Mouse (Mus musculus) olfactory bulb, adult 2 months (tissue): Measurements from ENCODE around the gene Sgms1. TPM values are rescaled to one million over a fixed set of nuclear protein-coding genes. Genes with fewer than 3 reads are reported as not detected.

Source experiments
- H3K27ac ChIP-seq: fragments of 200-500 bp; 2 replicates; pipeline ENCODE4 v1.5.1; 2012; ENCODE audit warnings: low read depth, low read length; ENCODE audit not compliant: insufficient read depth
- H3K4me1 ChIP-seq: fragments of 200-500 bp; 2 replicates; pipeline ENCODE4 v1.6.1; 2012; ENCODE audit warnings: low read length; ENCODE audit not compliant: control insufficient read depth, insufficient read depth
- H3K4me3 ChIP-seq: fragments of 200-500 bp; 2 replicates; pipeline ENCODE4 v1.5.1; 2012; ENCODE audit warnings: mild to moderate bottlenecking, low read depth, low read length, moderate library complexity; ENCODE audit not compliant: insufficient read depth
- CTCF ChIP-seq: fragments of 200-500 bp; IDR thresholded peaks from 2 replicates; pipeline ENCODE4 v1.5.1; 2012; ENCODE audit warnings: low read depth, mild to moderate bottlenecking, low read length, moderate library complexity; ENCODE audit not compliant: insufficient read depth
- POLR2A ChIP-seq: fragments of 200-500 bp; IDR thresholded peaks from 2 replicates; pipeline ENCODE4 v1.6.1; 2012; ENCODE audit warnings: mild to moderate bottlenecking, low read depth, low read length, moderate library complexity; ENCODE audit not compliant: insufficient read depth
- WGBS: fragments of 180-500 bp; shearing (Covaris S2); methylation state at CpG from one replicate; pipeline ENCODE4 v1.1.7; 2018; 5-methylcytosine and 5-hydroxymethylcytosine counted together
- polyA plus RNA-seq: library from polyadenylated mRNA; stranded (reverse); fragments of >200 nt; gene quantifications from 2 replicates; pipeline ENCODE4 v1.2.4, GENCODE M21; 2012; ENCODE audit warnings: low replicate concordance; ENCODE audit not compliant: missing spikeins, insufficient read depth, insufficient read length

Gene Sgms1
- not detected in 2 replicates for polyA plus RNA-seq

DNA sequence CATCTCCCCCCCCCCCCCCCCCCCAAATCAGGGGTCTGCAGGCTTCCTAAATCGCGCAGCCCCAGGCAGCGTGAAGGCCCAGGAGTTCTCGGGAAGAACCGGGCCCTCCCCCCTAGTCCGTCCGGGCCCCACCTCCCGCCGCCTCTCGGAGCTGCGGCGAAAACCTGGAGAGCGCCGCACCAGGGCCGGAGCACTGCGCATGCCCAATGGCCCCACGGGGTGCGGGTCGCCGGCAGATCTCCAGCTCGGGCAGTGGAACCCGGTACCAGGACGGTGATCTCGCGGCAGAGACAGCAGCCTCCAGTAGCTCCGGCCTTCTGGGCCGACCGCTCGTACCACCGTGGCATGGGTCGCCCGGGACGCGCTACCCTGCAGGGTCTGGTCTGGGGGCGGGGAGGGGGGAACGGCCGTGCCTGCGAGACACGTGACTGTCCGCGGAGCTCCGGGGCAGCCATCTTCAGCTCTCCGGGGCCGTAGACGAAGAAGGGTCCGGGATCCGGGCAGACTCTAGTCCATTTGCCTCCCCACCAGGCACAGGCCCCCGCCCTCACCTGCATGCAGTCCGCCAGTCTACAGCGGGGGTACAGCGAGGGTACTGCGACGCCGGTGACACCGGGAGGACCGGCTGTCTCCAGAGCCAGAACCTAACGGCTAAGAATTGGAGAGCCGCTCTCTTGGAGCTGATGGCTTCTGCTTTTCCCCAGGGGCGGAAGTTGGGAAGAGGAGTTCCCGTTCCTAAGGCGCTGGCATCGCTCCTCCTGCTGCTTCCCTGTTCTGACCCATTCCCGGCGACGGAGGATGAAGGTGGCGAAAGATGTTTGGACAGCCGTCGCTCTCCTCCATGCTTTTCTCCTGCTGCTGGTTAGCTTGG, at the start of gene Sgms1:
Sgms1 (minus strand) TSS at position 714 of the 871 bp plus-strand sequence.
- WGBS, result under 1% methylated on average over 68 of the region's 68 CpGs
- H3K4me3 ChIP-seq, result peak within 1 kb of the TSS; percentile 78
- TF ChIP-seq CTCF (no peak), POLR2A (peak; percentile 49)
- peak within 1 kb of the TSS; percentile 90 for H3K27ac ChIP-seq
- peaks cover 16% of the 10 kb centered on the region for H3K4me1 ChIP-seq

DNA sequence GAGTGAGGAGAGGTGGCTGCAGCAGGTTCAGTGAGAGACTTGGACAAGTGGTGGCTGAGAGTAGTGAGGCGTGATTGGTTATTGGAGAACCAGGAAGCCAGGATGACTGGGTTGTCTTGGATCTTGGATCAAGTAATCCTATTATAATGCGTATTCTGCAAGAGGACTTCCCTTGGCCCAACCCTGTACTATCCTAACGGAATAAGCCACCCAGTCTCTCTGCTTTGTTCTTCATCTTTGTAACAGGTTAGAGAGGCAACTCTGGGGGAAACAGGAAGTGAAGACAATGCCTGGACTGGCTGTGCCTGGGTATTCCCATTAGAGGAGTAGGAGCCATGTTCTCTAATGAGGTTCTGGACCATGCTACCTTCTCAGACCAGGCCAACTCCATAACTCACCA, 36.3 kb upstream of the Sgms1 start:
- peaks cover 2% of the 10 kb centered on the region; the same call in 1 of the 2 replicates for H3K4me1 ChIP-seq
- TF ChIP-seq POLR2A (no peak), CTCF (no peak)
- no peak overlapping the region for H3K27ac ChIP-seq
- 94% methylated on average over 3 of the region's 3 CpGs for WGBS
- H3K4me3 ChIP-seq, result no peak overlapping the region

DNA sequence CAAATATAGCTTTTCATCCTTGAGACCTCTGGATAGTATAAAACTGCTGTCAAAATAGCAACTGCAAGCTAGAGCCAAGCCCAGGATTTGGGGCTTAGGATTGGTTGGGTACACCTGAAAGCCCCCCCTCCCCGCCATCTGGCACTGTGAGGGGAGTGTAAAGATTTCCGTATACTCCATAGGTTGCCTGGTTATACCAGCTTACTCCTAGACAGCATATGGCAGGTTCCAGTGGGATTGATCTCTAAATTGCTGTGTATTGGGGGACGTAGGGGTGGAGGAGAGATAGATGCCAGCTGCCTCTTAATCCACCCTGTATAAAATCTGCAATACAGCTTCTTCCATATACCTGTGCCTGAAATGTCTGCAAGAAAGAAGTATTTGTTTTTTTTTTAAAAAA, 35.2 kb upstream of the Sgms1 start:
- 84% methylated on average over 3 of the region's 3 CpGs for WGBS

DNA sequence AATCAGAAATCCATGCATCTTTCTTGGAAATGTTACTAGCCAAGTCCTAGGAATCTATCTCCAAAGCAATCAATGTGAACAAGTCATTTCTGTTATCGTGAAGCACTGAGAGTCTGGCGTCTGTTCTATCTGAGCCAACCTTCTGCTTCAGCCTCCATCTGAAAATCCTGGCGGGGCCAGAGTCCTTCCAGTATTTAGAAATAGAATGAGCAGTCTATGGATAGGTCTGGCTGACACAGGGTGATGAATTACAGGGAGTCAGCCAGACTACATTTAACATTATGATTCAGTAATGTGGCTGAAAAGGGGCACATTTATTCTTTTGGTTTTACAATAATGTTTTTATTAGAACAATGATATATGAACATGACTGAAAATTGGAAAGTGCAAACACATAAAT, 29.6 kb upstream of the Sgms1 start:
- TF ChIP-seq CTCF (no peak), POLR2A (no peak)
- WGBS, result 73% methylated on average over 3 of the region's 3 CpGs
- H3K4me1 ChIP-seq, result no peaks in the 10 kb centered on the region
- no peak overlapping the region for H3K4me3 ChIP-seq
- no peak overlapping the region for H3K27ac ChIP-seq

More for the DNA sequence above, 35.2 kb upstream of the Sgms1 start:
- TF ChIP-seq CTCF (no peak), POLR2A (no peak)
- Histone ChIP-seq H3K4me3 (no peak overlapping the region), H3K4me1 (peaks cover 2% of the 10 kb centered on the region; the same call in 1 of the 2 replicates), H3K27ac (no peak overlapping the region)

DNA sequence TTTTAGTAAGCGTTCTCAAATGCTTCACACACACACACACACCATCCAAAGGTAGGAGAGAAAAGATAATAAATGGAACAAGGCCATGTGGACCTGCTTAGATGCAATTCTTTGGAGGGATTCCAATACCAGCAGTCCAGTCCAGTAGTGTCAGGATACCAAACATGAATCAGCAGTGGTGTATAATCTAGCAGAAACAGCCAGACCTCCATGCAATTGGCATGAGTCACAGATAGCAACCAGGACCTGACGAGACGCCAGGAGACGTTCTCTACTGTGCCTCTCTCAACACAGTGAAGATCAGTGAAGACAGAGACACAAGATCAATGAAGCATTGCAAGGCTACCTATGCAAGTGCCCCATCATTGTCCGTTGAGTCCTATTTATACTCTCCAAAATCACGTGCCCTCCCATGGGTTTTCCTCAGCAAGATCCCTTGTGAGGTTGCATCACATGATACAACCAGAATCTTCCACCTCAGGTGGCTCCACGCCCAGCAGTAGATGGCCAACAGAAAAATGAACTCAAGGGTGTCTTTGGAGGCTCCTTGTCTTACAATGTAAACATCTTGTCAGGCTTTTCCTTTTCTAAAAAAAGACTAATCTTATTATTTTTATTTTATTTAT, 27.3 kb upstream of the Sgms1 start:
- Histone ChIP-seq H3K4me1 (no peaks in the 10 kb centered on the region), H3K27ac (no peak overlapping the region), H3K4me3 (no peak overlapping the region)
- TF ChIP-seq POLR2A (no peak), CTCF (no peak)
- WGBS, result 94% methylated on average over 7 of the region's 7 CpGs

DNA sequence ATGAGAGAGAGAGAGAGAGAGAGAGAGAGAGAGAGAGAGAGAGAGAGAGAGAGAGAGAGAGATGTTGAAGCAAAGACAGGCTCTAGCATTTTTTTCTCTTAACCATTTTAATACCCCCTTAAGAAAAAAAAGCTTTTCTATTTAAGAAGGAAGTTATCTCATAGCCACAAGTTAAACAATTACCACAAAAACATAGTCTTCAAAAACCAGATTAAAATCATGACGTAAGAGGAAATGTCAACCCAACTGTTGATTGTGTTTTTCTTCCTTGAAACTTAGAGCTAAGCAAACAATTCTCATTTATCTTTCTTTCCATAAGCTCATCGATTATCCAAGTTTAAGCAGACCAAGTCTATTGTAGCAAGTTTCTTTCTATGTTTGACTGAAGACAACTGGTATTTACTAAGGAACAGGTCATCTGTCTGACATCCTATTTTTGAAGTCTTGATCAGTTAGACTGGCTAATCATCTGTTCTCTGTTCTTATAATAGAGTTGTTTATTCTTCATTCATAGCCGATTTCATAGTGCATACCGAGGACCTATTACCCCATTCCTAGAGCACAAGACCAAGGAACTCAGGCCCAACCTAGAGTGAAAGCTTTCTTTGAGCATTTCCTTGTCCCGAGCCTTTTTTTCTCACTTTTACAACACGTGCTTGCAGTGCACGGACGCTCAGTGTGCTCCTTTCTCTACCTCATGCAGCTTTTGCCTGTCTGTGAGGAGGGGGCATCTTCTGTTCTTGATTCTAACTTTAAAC, 20.3 kb upstream of the Sgms1 start:
- TF ChIP-seq POLR2A (no peak), CTCF (no peak)
- Histone ChIP-seq H3K27ac (no peak overlapping the region), H3K4me3 (no peak overlapping the region), H3K4me1 (no peaks in the 10 kb centered on the region)
- WGBS, result 82% methylated on average over 8 of the region's 8 CpGs

DNA sequence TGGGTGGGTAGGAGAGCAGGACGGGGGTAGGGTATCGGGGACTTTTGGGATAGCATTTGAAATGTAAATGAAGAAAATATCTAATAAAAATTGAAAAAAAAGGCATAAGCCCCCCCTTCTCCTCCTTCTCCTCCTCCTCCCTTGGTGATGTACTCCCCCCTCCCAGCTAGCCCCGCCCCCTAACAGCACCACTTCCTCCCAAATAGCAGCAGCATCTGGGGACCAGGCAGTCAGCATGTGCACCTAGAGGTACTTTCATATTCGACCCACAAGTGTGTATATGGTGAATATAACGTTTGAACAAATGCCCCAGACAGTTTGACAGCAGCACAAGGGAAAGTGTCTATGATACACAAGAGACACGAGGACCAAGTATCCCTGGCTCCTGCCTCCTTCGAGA, 17.2 kb upstream of the Sgms1 start:
- Histone ChIP-seq H3K27ac (no peak overlapping the region), H3K4me1 (no peaks in the 10 kb centered on the region), H3K4me3 (no peak overlapping the region)
- whole genome bisulfite sequencing, result 74% methylated on average over 7 of the region's 7 CpGs
- TF ChIP-seq POLR2A, result no peak
- TF ChIP-seq CTCF, result no peak

DNA sequence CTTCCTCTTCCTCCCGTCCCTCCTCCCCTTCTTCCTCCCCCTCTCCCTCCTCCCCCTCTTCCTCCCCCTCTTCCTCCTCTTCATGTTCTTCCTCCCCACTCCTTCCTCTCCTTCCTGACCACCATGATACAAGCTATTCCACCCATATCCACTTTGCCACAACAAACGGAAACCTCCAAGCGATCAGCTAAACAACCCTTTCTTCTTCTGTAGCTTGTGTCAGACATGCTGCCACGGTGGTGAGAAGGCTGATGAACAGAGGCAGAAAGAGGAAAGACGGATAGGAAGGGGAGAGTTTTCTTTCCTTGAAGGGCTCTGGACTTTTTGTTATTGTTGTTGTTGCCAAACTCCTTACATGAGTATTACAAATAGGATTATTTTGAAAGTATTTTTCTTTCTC, 14.9 kb upstream of the Sgms1 start:
- WGBS, result 77% methylated on average over 5 of the region's 5 CpGs
- H3K4me3 ChIP-seq, result no peak overlapping the region
- H3K27ac ChIP-seq, result no peak overlapping the region
- H3K4me1 ChIP-seq, result no peaks in the 10 kb centered on the region
- TF ChIP-seq POLR2A, result no peak
- TF ChIP-seq CTCF, result no peak

DNA sequence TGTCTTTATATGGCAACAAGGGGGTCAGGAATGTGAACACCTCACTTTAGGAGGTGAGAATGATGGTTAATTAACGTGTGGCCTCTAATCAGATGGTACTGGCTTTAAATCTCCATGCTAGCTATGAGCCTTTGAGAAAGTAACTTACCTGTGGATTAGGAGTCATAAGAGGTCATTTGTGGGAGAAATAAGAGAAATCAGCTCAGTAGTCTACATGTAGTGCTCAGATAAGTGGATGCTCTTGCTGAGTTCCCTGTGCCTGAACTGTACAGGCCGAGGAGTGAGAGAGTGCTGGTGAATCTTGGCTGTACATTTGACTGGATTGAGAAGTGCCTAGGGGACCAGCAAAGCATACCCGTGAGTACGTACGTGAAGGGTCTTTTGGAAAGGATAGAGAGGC, 14.3 kb upstream of the Sgms1 start:
- WGBS, result 95% methylated on average over 5 of the region's 5 CpGs
- Histone ChIP-seq H3K27ac (no peak overlapping the region), H3K4me3 (no peak overlapping the region), H3K4me1 (no peaks in the 10 kb centered on the region)
- TF ChIP-seq POLR2A, result no peak
- no peak for TF ChIP-seq CTCF
